Mouse (Mus musculus) cerebellum, adult 18-20 months (tissue): ENCODE data around the gene Nhsl1.
A peak's percentile ranks its signal among the peaks of the same experiment; 100 is the strongest.
"Not testable (repeated sequence)": the region's sequence is repeated elsewhere in the genome, so short reads cannot be mapped to it uniquely, and the experiment has no call there.

Source experiments
- DNase-seq, 2 experiments: peaks; one replicate each; pipeline ENCODE4 v3.0.0; 2021

Nhsl1 gene

GRCm38 (mm10) chr10:18545813-18546235 is 227.0 kb downstream of the Nhsl1 start, which contains the start of gene Hebp2:
TSS of gene Hebp2 (minus strand) at chr10:18546076.
- peak; percentile 79 to 81 for DNase-seq

GRCm38 (mm10) chr10:18547381-18547780 is 228.6 kb downstream of the Nhsl1 start:
- DNase-seq = no peak

GRCm38 (mm10) chr10:18549321-18550216 is 230.8 kb downstream of the Nhsl1 start:
- no peak for DNase-seq

GRCm38 (mm10) chr10:18559076-18559475 is 240.3 kb downstream of the Nhsl1 start:
- not testable (repeated sequence) for DNase-seq

- no peak for DNase-seq
These were observed 242.7 kb downstream of the Nhsl1 start for GRCm38 (mm10) chr10:18561445-18561844.

GRCm38 (mm10) chr10:18562940-18563339 is 244.2 kb downstream of the Nhsl1 start:
- peak; percentile 70 to 76 for DNase-seq

GRCm38 (mm10) chr10:18572581-18572980 is 253.8 kb downstream of the Nhsl1 start:
- DNase-seq = no peak
